Mouse (Mus musculus): Measurements from ENCODE around the gene Clcnkb. TPM values are rescaled to one million over a fixed set of nuclear protein-coding genes. Genes with fewer than 3 reads are reported as not detected.
A peak's percentile ranks its signal among the peaks of the same experiment; 100 is the strongest.

The Clcnkb gene
- polyA plus RNA-seq, 1 experiment from 2014 or later: not detected

- no peak within 1 kb of the TSS for H3K4me3 ChIP-seq
- no peak within 1 kb of the TSS for H3K4me2 ChIP-seq (replicated peaks)
- H3K27me3 ChIP-seq: peaks cover 13% of the 10 kb centered on the region
- H3K36me3 ChIP-seq: no peaks in the 10 kb centered on the region
- no peak for ATAC-seq (ENCODE audit: insufficient number of reproducible peaks, insufficient read depth, low FRiP score, low TSS enrichment)
- WGBS: 53% methylated on average over 9 of the region's 9 CpGs
- H3K9ac ChIP-seq: no peak within 1 kb of the TSS
- H3K4me1 ChIP-seq: peaks cover 9% of the 10 kb centered on the region
- no peaks in the 10 kb centered on the region for H3K9me3 ChIP-seq
- H3K27ac ChIP-seq: no peak within 1 kb of the TSS
Measured at GRCm38 (mm10) chr4:141420192-141420829, 4.5 kb upstream of the Clcnkb start, which contains the start of gene Hspb7. TSS of gene Hspb7 (plus strand) at chr4:141420779.

DNA sequence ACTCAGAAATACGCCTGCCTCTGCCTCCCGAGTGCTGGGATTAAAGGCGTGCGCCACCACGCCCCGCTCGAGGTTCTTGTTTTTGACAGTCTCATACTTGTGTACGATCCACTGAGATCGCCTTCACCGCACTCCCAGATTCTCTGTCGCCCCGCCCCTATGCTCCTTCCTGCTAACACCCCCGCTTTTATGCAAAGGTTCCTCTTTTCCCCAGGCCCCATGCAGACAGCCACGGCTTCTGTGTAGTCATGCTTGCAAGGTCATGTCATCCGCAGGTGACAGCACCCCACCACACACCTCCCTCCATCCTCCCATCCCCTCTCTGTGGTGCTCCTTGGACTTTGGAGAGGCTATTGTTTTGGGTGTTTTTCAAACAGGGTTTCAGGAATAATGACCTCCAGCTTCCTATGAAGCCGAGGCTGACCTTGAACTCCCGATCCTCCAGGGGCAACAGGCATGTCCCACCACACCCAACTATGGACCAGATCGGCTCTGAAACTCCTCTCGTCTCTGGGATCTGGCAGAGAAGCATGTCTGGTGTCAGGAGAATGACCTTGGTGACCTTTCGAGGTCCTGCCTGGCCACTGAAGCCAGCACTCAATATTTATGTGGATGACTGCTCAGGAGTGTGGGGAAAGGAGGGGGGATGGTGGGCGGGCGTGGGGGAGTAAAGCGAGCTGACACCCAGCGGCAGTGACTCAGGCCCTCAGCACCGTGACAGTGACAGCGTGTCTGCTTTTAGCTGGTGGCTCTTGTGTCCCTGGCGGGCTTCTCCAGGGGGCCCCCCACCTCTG lies 3.8 kb upstream of the Clcnkb start:
- Histone ChIP-seq H3K9me3 (no peaks in the 10 kb centered on the region), H3K4me2 (replicated peaks) (no peak overlapping the region), H3K27ac (no peak overlapping the region), H3K27me3 (peaks cover 7% of the 10 kb centered on the region), H3K4me1 (peaks cover 5% of the 10 kb centered on the region; the same call in 1 of the 2 replicates), H3K4me3 (no peak overlapping the region), H3K9ac (no peak overlapping the region), H3K36me3 (no peaks in the 10 kb centered on the region)
- no peak for ATAC-seq (ENCODE audit: insufficient number of reproducible peaks, insufficient read depth, low FRiP score, low TSS enrichment)
- 65% methylated on average over 27 of the region's 27 CpGs for WGBS

- no peak overlapping the region for H3K4me3 ChIP-seq
- H3K36me3 ChIP-seq: no peaks in the 10 kb centered on the region
- WGBS: 18% methylated on average over 22 of the region's 22 CpGs
- no peak overlapping the region for H3K9ac ChIP-seq
- no peaks in the 10 kb centered on the region for H3K4me1 ChIP-seq
- peaks cover 13% of the 10 kb centered on the region; the same call in 1 of the 2 replicates for H3K27me3 ChIP-seq
- H3K27ac ChIP-seq: no peak overlapping the region
- ATAC-seq (ENCODE audit: insufficient number of reproducible peaks, insufficient read depth, low FRiP score, low TSS enrichment): no peak
- no peaks in the 10 kb centered on the region for H3K9me3 ChIP-seq
- H3K4me2 ChIP-seq (replicated peaks): no peak overlapping the region
Measured at GRCm38 (mm10) chr4:141411430-141411992, 4.3 kb downstream of the Clcnkb start.

- H3K9ac ChIP-seq: no peak overlapping the region
- H3K27me3 ChIP-seq: peaks cover 16% of the 10 kb centered on the region; the same call in 1 of the 2 replicates
- H3K4me3 ChIP-seq: no peak overlapping the region
- no peak overlapping the region for H3K27ac ChIP-seq
- no peaks in the 10 kb centered on the region for H3K36me3 ChIP-seq
- no peak for ATAC-seq (ENCODE audit: insufficient number of reproducible peaks, insufficient read depth, low FRiP score, low TSS enrichment)
- H3K4me1 ChIP-seq: no peaks in the 10 kb centered on the region
- H3K9me3 ChIP-seq: no peaks in the 10 kb centered on the region
- 93% methylated on average over 3 of the region's 3 CpGs for whole genome bisulfite sequencing
- H3K4me2 ChIP-seq (replicated peaks): no peak overlapping the region
Measured at GRCm38 (mm10) chr4:141408577-141408976, 7.2 kb downstream of the Clcnkb start.

GRCm38 (mm10) chr4:141406516-141407299 lies 9.1 kb downstream of the Clcnkb start:
- Histone ChIP-seq H3K9ac (no peak overlapping the region), H3K27ac (no peak overlapping the region), H3K4me2 (replicated peaks) (no peak overlapping the region), H3K4me1 (no peaks in the 10 kb centered on the region), H3K9me3 (no peaks in the 10 kb centered on the region), H3K36me3 (no peaks in the 10 kb centered on the region), H3K27me3 (peaks cover 13% of the 10 kb centered on the region; the same call in 1 of the 2 replicates), H3K4me3 (no peak overlapping the region)
- WGBS: 45% methylated on average over 14 of the region's 14 CpGs
- ATAC-seq (ENCODE audit: insufficient number of reproducible peaks, insufficient read depth, low FRiP score, low TSS enrichment): no peak

- no peak for ATAC-seq (ENCODE audit: insufficient number of reproducible peaks, insufficient read depth, low FRiP score, low TSS enrichment)
- WGBS: 80% methylated on average over 3 of the region's 3 CpGs
Measured at GRCm38 (mm10) chr4:141405314-141405622, 10.5 kb downstream of the Clcnkb start.

DNA sequence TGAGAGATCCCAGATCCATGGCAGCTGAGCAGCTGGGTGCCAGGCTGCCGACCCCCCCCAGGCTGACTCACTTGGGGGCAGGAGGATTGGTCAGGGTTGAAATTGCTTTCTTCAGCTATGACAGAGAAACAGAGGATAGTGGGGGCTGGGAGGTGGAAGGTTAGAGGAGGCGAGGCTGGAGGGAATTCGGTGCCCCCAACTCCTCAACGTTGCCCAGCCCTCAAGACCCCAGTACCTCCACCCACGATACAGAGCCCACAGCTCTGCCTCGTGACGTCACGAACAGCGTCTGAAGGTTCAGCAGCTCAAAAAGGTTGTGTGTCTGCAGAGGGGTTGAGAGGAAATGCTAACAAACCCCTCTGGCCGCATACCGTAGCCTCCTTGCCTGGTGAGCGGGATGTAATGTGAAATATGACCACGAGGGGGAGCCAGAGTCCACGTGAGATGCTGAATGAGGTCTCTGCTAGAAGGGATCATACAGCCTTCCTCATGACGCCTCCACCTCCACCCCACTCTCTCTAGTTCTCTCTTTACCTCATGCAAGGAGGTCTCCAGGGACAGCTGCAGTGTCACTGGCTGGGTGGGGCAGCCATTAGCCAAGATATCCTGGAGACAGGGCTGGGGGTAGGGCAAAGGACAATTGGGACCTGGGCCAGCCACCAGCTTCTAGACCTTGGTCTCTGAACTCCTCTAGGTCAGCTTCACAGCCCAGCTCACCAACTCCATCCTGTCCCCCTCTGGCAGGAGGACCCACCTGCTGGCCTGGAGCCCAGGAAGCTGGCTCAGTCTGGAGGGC lies 11.1 kb downstream of the Clcnkb start:
- ATAC-seq (ENCODE audit: insufficient number of reproducible peaks, insufficient read depth, low FRiP score, low TSS enrichment): peak; percentile 71
- WGBS: 11% methylated on average over 15 of the region's 15 CpGs
- Histone ChIP-seq H3K4me3 (0 out of 2 replicates have a peak overlapping the region, but pooled peaks have one; percentile 12), H3K27me3 (0 out of 2 replicates have a peak, but pooled peaks cover 7% of the 10 kb centered on the region), H3K36me3 (no peaks in the 10 kb centered on the region), H3K9ac (no peak overlapping the region), H3K9me3 (no peaks in the 10 kb centered on the region), H3K4me2 (replicated peaks) (peak overlapping the region; percentile 40), H3K27ac (no peak overlapping the region), H3K4me1 (no peaks in the 10 kb centered on the region)

More at GRCm38 (mm10) chr4:141405314-141405622, 10.5 kb downstream of the Clcnkb start:
- no peak overlapping the region for H3K4me2 ChIP-seq (replicated peaks)
- no peak overlapping the region for H3K27ac ChIP-seq
- 0 out of 2 replicates have a peak, but pooled peaks cover 7% of the 10 kb centered on the region for H3K27me3 ChIP-seq
- H3K9me3 ChIP-seq: no peaks in the 10 kb centered on the region
- no peaks in the 10 kb centered on the region for H3K36me3 ChIP-seq
- no peaks in the 10 kb centered on the region for H3K4me1 ChIP-seq
- no peak overlapping the region for H3K4me3 ChIP-seq
- H3K9ac ChIP-seq: no peak overlapping the region

GRCm38 (mm10) chr4:141400171-141400570 lies 15.6 kb downstream of the Clcnkb start:
- Histone ChIP-seq H3K4me3 (no peak overlapping the region), H3K9me3 (no peaks in the 10 kb centered on the region), H3K9ac (no peak overlapping the region), H3K36me3 (no peaks in the 10 kb centered on the region), H3K4me2 (replicated peaks) (no peak overlapping the region), H3K27me3 (peaks cover 6% of the 10 kb centered on the region; the same call in 1 of the 2 replicates), H3K4me1 (peaks cover 5% of the 10 kb centered on the region; the same call in 1 of the 2 replicates), H3K27ac (no peak overlapping the region)
- WGBS: 84% methylated on average over 15 of the region's 15 CpGs
- ATAC-seq (ENCODE audit: insufficient number of reproducible peaks, insufficient read depth, low FRiP score, low TSS enrichment): no peak

DNA sequence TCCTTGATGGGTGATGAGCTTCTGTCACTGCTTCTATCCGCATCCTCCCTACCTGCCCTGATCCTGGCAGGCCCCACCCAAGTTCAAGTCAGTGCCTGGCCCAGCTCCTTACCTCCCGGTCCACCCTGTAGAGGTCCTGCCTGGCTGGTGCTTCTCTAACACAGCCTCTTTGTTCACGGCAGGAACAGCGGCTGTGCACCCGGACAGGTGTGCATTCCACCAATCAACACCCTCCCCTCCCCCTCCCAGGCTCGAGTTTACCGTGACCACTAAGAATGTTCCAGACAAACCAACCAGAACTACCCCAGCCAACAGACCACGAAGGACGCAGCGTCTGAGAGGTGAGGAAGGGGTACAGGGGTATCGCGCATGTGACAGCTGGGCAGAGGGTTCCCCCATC lies 17.3 kb downstream of the Clcnkb start, which contains the start of gene Clcnka:
Gene Clcnka, minus strand, starts transcription at position 180 of the 400 bp plus-strand sequence.
- Histone ChIP-seq H3K27me3 (peaks cover 6% of the 10 kb centered on the region; the same call in 1 of the 2 replicates), H3K9ac (no peak within 1 kb of the TSS), H3K4me3 (no peak within 1 kb of the TSS), H3K9me3 (no peaks in the 10 kb centered on the region), H3K4me1 (peaks cover 5% of the 10 kb centered on the region; the same call in 1 of the 2 replicates), H3K4me2 (replicated peaks) (no peak within 1 kb of the TSS), H3K27ac (no peak within 1 kb of the TSS), H3K36me3 (no peaks in the 10 kb centered on the region)
- ATAC-seq (ENCODE audit: insufficient number of reproducible peaks, insufficient read depth, low FRiP score, low TSS enrichment): no peak
- 56% methylated on average over 12 of the region's 12 CpGs for WGBS

GRCm38 (mm10) chr4:141397861-141398260 lies 18.0 kb downstream of the Clcnkb start:
- Histone ChIP-seq H3K9me3 (no peaks in the 10 kb centered on the region), H3K27ac (no peak overlapping the region), H3K4me1 (peaks cover 5% of the 10 kb centered on the region; the same call in 1 of the 2 replicates), H3K4me2 (replicated peaks) (no peak overlapping the region), H3K27me3 (peaks cover 6% of the 10 kb centered on the region; the same call in 1 of the 2 replicates), H3K36me3 (no peaks in the 10 kb centered on the region), H3K4me3 (no peak overlapping the region), H3K9ac (no peak overlapping the region)
- ATAC-seq (ENCODE audit: insufficient number of reproducible peaks, insufficient read depth, low FRiP score, low TSS enrichment): no peak
- WGBS: 69% methylated on average over 12 of the region's 12 CpGs
